Mouse (Mus musculus) spleen, embryonic (tissue): ENCODE measurements around the gene Col8a2.

Experiments used
- CTCF ChIA-PET: fragments of 350-600 bp; sonication (Branson Sonifier 250); formaldehyde crosslinking; loops from one replicate; lab custom pipeline; 2022; lab: Charles Lee

Col8a2 gene

DNA sequence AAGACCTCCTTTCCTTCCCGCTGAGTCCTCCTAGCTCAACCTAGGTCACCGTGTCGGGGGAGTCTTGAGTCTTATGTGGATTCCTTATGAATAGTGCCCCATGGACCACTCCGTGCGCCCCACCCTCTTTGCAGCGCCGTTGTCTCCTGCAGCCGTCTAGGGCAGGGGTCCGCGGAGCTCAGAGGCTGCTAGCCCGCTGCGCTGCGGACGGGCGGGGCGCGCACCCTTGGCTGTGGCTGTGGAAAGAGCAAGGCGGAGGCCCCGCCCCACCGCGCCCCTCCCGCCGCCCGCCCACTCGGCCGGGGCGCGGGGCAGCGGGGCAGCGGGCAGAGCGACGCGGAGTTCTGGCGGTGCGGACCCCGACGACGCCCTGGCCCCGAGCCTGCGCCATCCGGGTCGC lies at the start of gene Col8a2:
Gene Col8a2, plus strand, starts transcription at position 302 of the 400 bp plus-strand sequence.
- CTCF ChIA-PET = no interaction called here

DNA sequence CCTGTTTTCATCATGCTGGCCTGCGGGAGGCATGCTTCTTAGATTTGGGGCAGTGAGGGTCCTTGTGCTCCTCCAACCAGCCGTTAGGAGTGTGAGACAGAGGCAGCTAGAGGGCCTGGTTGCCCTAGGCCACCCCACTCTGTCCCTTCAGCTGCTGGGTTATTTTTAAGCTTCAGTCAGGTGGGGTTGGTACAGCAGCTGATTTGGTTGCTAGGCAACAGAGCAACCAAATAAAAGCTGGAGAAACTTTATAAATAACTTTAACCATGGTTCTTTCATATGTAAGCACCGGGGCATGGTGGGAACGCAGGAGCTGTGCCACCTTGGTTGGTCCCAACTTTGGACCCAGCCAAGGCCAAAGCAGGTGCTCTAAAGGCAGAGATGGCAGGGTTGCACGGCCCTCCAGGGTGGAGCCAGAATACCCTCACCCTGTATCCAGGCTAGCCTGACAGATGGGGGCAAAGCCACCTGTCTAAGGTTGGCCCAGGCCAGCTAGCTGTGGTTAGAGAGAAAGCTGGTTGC lies 48.8 kb upstream of the Col8a2 start:
- CTCF ChIA-PET = no interaction called here

DNA sequence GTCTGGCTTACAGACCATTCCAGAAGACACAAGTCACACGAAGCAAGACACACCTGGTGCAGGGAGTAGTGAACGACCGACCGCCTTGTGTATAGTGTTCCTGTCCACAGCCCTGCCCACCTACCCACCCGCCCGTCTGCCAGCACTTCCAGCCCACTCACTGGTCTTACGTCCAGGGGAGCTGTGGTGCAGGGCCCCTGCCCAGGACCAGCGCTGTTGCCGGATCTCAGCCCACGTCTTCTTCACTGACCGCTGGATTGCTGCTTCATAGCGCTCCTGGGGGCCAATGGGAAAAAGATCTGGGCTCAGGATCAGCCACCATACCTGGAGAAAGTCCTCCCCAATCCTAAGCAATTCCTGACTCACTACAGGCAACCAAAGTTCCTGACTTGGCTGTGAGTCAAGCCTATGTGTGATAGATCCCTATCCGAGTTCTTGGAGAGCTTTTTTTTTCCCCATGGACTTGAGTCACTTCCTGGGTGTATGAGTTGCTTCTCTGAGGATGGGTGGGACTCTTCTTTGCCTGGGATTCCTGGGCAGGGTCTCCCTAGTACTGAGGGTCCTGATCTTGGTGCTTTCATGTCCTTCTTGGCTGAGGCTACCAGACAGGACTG lies 46.6 kb upstream of the Col8a2 start:
- CTCF ChIA-PET = no interaction called here

DNA sequence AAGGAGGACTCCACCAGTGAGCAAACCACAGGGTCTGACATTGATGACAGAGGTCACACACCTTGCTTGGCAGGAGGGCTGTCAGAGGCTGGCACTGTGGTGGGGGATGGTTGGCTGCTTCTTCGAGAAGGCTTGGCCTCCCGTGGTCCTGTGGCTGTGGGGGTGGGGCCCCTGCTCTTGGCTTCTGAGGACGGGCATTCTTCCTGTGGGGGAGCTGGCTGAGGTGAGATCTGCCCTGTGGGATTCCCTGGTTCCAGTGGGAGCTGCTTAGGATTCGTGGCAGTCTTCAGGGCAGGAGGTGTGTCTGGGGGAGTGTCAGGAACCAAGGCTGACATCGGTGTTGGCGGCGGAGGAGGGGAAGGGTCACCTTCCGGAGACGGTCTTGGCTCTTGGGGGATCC lies 44.6 kb upstream of the Col8a2 start:
- CTCF ChIA-PET = interaction anchor here (0.6 kb wide), 1 partner anchor 16 kb away, joined by 3 read pairs; no protein-coding TSS in a partner anchor

DNA sequence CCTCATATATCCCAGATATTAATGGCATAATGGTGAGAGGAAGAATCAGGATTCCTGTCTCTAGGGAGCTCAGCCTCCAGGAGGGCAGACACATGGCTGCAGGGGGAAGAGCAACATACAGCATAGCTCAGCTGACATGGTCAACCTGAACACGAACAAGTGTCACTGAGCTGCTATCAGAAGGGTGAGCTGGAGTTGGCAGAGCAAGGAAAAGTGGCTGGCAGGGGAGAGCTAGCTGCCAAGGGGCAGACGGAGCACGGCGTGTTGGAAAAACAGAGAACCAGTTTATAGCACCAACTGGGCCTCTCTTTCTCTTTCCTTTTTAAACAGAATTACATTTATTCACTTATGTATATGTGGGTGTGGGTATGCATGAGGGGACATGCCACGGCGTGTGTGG lies 44.1 kb upstream of the Col8a2 start:
- CTCF ChIA-PET = interaction anchor here (0.6 kb wide), 1 partner anchor 15 kb away, joined by 3 read pairs; no protein-coding TSS in a partner anchor

DNA sequence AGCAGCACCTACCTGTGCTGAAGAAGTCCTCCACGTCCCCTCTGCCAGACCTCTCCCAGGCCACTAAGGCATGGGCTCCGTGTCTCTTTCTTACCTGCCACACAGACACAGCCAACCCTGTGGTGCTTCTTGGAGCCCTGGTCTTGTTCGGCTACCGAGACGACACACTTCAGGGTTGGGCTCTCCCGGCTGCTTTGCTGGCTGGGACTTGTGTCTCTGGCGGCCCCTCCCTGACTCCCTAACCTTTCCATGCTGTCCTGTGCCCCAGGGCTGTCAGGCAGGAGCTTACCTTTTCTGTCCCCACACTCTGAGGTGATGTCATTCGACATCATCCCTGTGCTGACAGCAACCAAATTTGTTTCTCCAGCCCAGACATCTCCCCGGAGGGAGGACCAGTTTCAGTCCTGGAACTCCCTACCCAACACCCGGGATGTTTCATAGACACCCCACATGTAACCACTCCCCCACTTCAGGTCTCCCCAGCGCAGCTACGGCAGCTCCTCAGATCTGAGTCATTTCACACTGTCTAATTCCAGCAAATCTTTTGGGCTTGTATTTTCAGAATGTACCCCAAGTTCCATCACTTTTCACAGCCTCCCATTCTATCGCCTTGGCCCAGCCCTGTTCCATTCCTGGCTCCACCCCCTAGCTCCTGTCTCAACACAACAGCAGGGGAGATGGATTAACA lies 40.2 kb upstream of the Col8a2 start:
- CTCF ChIA-PET = no interaction called here

DNA sequence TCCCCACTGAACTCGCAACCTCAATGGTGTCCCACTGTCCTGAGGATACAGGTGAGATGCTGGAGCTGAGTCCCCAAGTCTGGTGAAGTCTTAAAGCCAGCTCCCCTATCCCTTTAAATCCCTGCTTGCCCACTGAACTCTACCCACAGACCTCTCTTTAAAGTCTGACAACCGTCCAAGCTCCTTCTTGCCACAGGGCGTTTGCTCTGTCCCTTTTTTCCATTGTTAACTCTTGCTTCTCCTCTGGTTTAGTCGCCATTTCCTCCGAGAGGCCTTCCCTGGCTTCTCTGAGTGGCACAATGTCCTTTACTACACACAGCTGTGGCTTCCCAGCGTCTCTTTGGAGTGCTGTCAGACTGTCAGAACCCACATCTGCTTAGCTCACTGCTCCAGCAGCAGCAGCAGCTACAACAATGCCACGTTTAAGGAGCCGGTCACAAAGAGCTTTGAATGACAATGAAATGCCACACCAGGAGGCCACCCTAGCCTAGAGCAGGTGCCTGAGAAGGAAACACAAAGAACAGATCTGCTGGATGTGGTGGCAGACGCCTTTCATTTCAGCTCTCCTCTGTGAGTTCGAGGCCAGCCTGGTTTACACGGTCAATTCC lies 38.2 kb upstream of the Col8a2 start:
- CTCF ChIA-PET = no interaction called here

DNA sequence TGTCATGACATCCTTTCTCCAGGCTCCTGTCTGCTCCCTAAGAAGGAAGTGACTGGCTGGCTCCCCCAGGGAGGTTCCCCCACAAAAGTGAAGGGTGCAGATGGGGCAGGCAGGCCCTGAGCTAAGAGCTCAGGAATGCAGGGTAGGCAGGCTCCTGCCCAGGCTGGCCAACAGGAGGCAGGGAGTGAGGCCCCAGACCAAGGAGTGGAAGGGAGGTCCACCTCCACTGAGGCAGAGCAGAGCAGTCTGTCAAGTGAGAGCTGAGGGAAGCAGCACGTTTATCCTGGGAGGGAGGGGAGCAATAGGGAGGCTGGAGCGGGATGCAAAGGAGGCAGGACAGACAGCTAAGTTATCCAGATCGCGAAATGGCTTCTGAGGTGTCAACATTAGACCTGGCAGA lies 35.9 kb upstream of the Col8a2 start:
- CTCF ChIA-PET = interaction anchor here (0.6 kb wide), 1 partner anchor 47 kb away, joined by 3 read pairs; no protein-coding TSS in a partner anchor

DNA sequence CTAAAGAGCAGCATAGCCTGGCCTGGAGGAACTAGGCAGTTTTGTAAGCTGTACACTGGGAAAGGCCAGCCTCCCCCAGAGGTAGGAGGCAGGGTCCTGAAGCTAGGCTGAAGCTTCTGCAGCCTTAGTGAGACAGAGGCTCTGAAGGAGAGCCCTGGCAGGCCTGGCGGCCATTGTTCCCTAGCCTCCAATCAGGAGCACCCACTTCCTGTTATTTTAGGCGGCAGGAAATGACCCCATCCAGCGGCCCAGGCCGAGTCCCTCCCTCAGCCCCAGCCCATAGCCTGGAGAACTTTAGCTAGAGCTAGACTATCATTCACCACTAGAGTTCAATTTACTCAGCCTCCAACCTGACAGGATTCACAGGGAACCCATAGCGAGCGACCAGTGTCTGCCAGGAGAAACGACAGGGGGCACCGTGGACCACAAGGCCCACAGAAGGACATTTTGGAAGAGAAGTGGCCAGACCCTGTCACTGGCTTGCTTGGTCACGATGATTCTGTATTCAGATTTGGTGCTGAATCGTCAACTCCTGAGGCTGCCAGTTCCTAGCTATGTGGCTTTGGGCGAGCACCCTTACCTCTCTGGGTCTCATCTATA lies 34.8 kb upstream of the Col8a2 start:
- CTCF ChIA-PET = no interaction called here

DNA sequence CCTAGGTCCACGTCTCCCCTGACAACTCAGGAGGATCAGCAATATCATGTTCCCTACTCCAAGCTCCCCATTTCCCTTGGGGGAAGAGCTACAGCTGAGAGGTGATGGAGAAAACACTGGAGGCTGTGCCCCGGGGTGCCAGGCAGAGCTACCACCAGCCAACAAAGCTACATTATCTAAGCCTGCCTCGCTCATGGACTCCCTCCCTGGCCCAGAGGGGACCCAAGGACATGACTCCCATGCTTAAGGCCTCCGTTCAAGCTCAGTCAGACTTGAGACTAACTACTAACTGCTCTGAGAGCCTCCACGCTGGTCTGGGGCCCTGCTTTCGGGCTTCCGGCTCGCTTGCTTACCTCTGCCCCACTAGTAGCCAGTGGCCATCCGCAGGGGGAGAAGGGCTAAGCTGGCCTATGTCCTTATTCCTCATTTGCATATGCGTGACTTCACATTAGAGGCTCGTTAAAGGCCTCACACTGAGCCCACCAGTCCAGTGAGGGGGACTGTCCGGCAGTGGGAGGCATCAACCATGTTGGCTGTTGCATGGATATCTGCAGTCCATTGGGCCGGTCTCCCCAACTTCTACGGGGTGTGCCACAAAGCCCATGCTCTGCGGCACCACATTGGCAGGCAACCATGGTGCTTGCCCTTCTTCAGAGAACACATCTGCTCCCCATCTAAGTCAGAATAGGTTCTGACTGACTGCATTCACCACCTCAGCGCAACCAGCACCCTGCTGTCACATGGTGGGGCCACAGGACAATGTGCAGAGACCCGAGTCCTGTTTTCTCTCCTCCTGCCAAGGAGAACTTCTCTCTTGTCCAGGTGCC lies 34.0 kb upstream of the Col8a2 start:
- CTCF ChIA-PET = interaction anchor here (1.1 kb wide), 1 partner anchor 9 kb away, joined by 3 read pairs; no protein-coding TSS in a partner anchor

DNA sequence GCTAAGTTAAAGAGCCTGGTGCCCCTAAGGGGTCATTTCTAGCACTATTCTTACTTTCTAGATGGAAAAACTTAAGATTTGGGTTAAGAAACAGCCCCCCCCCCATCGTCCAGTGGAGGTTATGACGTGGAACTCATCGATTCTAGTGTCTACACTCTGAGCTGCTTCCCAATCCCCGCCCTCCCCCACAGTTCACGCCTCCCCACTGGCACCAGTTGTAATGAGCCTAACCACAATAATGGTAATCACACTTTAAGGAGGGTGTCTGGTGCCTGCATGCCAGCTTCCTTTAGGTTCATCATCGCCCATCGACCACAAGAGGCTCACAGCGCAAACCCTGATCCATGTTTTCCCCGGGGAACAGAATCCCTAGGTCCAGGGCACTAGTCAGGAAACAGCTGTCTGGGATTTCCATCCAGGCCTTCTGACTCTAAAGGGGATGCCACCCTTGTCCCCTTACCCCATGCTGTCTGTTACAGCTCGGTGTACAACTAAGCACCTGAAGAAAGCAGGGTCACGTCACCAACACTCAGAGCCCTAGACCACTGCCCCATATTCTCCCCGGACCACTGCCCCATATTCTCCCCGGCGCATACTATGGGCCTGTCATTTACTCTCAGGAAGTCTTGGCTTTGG lies 32.8 kb upstream of the Col8a2 start:
- CTCF ChIA-PET = interaction anchor here (1.1 kb wide), 1 partner anchor 8 kb away, joined by 3 read pairs; no protein-coding TSS in a partner anchor

DNA sequence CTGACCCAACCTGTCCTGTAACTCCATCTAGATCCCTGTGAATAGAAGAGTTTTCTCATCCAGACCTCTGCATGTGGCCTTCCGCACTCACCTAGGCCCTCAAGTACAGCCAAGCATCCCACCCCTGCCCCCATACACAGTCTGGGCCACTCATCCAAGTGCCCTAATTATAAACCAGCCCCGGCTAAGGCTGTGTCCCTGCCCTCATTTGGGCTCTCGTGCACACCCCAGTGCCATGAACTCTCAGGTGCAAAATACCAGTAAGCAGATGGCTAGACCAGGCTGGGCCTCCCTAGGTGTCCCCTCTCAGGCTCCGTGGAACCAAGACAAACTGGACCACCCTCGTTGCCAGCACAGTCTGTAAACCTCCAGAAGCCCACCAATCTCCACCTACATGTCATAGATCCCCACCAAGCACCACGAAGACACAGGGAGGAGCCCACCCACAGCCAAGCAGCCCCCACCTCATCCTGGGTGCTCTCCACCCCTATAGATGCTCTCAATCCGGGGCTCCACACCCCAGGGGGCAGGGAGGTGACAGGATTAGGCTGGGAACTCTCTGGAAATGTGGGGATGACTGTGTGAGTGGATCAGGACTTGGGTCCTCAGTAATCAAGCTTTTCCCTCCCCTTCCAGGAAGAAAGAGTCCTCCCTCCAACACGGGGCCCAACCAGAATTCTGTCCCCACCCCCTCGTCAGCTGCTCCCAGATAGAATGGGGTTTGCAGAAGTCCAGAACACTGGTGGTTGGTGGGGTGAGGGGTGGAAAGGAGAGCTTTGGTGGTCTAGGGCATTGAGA lies 32.1 kb upstream of the Col8a2 start:
- CTCF ChIA-PET = interaction anchor here (1.8 kb wide), 1 partner anchor 24 kb away, joined by 5 read pairs; no protein-coding TSS in a partner anchor

DNA sequence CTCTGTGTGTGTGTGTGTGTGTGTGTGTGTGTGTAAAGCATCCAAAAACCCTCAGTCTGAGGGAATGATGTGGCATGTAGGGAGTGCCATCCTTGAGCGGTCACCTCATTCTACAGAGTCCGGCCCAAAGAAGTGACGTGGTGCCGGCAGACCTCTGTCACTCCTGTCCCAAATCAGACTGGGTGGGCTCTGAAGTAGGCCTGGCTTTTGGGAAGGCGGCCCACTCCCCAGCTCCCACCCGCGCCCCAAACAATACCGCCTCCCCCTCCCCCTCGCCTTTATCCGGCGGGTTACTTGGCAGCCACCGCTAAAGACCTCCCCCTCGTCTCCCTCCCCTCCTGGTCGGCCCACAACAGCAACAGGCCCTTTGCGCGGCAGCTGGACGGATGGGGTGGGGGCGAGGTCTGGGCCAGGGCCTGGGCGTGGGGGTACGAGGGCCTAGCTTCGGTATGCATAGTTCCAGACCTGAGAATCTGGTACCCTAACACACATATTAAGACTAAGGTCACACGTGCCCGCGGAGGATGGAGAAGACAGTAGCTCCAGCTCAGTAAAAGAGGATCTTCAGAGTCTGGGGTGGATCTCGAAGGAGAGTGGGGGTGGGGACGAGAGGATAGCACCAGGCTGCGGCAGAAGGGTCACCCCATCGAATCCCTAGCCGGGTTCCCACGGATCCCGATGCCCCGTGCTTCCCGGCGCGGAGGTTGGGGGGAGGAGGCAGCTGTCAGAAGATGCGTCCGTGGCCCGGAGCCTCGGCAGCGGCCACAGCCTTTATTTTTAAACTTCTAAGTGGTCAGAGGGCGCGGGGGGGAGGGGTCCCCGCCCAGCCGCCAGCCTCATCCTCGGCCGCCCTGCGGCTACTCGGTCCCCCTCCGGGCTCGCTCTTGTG lies 31.2 kb upstream of the Col8a2 start:
- CTCF ChIA-PET = interaction anchor here (1.8 kb wide), 1 partner anchor 23 kb away, joined by 5 read pairs; no protein-coding TSS in a partner anchor

DNA sequence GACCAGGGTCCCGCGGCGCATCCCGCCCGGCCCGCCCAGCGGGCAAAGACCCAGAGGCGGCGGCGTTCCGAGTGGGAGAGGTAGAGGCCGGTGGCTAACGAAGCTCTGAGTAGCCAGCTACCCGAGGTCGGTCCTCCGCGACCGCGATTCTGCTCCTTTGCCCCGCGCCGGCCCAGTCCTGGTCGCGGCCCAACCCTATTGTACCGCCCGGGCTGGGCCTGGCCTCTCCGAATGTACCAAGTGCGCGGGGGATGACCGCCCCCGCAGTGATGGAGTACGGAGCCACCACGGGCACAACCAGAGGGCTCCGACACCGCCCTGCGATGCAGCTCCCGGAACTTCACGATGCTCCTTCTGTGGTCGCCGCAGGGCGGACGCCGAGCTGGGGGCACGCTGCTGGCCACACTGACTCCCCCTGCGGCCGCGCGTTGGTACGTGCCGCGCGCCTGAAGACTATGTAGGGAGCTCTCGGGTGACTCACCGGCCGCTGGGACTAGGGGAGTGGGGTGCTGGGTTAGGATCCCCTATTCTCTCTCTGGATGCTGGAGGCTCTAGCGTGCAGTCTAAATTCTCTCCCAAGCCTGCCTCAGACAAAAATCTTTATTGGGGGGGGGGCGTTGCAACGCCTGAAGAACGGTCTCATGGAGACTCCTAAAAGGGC lies 30.3 kb upstream of the Col8a2 start, which contains the start of gene Map7d1:
Gene Map7d1, minus strand, starts transcription at position 213 of the 661 bp plus-strand sequence.
- CTCF ChIA-PET = interaction anchor here (0.7 to 1.8 kb wide), 2 partner anchors 22 to 170 kb away, joined by 3 to 5 read pairs; no protein-coding TSS in a partner anchor

DNA sequence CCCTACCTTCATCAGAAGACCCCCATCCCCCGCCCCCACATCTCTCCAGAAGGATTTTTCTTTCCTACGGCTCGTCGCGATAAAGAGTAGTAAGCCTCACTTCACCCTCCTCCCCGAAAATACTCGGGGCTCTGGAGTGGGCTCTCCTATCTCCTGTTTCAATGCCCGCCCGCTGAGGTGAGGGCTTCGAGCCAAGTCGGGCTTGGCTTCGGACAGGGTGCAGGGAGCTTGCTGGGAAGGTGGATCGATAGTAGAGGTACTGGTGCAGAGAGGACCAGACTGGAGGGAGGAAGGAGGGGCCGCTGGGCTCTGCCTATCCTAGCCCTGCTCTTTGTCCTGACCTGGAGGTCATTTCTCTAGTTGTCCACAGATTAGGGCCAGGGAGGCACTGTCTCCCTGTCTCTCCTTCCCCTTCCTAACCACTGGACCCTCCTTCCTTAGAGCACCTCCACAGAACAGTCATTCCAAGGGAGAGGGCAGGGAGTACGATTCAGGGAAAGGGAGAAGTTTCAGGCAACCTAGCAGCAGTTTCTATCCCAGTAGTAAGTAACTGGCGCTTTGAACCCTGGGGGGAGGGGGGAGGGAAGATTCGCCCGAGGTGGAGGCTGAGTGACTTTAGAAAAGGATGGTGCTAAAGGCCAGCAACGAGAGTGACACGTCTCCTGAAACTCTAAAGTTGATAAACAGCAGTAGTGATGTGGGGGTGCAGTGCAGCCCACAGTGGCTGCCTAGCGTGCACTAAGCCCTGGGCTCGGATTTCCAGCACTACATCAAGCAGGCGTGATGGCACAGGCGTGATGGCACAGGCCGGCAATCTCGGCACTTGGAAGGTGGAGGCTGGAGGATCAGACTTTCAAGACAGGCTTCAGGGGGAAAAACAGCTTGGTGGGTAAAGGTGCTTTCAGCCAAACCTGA lies 29.4 kb upstream of the Col8a2 start:
- CTCF ChIA-PET = interaction anchor here (0.8 kb wide), 1 partner anchor 15 kb away, joined by 3 read pairs; no protein-coding TSS in a partner anchor

DNA sequence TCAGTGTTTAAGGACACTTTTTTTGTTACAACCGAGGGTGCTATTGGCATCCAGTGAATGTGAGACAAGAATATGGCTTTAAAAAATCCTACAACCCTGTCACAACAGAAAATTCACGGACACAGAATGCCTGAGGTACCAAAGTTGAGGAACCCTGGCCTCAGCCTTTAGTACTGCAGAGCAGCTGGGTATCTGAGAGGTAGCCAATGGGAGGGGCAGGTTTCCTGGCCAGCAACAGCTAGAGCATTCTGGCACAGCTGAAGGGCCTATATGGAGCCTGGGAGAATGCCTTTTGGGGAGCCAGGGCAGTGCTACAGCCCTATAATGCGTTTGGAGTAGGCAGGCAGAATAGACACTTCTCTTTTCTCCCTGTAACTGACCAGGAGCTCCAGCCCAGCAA lies 27.5 kb upstream of the Col8a2 start:
- CTCF ChIA-PET = no interaction called here
